Comparison of ENCODE assay signal across 8 mouse cellular contexts in the genomic region with DNA sequence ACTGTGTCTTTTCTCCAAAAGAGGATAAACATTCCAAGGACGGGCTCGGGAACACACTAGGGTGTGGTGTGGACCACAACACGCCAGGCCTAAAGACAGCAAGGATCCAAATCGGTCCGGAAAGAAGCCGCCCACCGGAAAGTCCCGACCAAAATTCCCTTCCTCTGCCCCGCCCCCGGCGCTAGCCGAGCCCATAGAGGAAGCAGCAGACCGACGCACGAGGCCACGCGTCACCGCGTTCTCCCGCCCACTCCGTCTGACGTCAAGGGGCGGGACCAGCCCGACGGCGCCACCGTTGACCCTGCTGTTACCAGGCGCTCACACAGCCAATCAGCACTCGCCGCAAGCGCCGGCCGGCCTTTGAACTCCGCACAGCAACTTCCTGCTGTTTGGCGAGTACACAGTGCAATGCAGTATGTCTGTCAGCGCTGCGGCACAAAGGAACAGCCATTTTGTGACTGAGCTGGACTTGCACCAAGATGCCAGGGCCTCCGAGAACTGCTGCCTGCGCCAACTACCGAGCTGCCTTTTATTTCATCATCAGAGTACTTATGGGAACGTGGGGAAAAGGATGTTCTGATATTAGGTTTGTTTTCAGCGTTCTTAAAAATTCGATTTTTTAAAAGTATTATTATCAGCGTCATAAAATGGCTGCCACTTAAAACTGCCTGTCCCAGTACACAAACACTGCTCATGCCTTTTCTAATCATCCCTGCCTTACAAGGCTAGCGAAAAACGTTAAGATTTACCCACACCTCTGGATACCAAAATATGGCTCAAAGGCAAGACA. TPM values are rescaled to one million over a fixed set of nuclear protein-coding genes. Genes with fewer than 3 reads are reported as not detected.
DNase-seq lines count a peak whose midpoint lies in the region; ATAC-seq and TF ChIP-seq lines count a peak whose summit lies in the region.

No protein-coding gene starts in this region.

- H3K27ac ChIP-seq in ES-Bruce4 (ENCODE audit: insufficient read depth, low read length), result peak overlapping the region; percentile 90
- peak overlapping the region; percentile 94 for H3K27ac ChIP-seq in forebrain, embryonic 13.5 days
- H3K27ac ChIP-seq in neural tube, embryonic 15.5 days (replicated peaks), result peak overlapping the region; percentile 91

- H3K27me3 ChIP-seq in ES-Bruce4 (ENCODE audit: control insufficient read depth, insufficient read depth, low read length, poor library complexity, severe bottlenecking), result no peaks in the 10 kb centered on the region
- no peaks in the 10 kb centered on the region for H3K27me3 ChIP-seq in forebrain, embryonic 13.5 days
- H3K27me3 ChIP-seq in neural tube, embryonic 15.5 days (replicated peaks), result no peaks in the 10 kb centered on the region

- under 1% methylated on average over 45 of the region's 46 CpGs for WGBS in forebrain, embryonic 13.5 days
- under 1% methylated on average over 46 of the region's 46 CpGs for WGBS in neural tube, embryonic 15.5 days

- no peak for TF ChIP-seq CTCF in ES-Bruce4 (IDR thresholded peaks at IDR 0.05; ENCODE audit: low read depth, low read length)

- H3K9me3 ChIP-seq in ES-Bruce4 (replicated peaks; ENCODE audit: control insufficient read depth, insufficient read depth, low read length, poor library complexity, severe bottlenecking), result no peaks in the 10 kb centered on the region
- H3K9me3 ChIP-seq in forebrain, embryonic 13.5 days (replicated peaks), result no peaks in the 10 kb centered on the region
- no peaks in the 10 kb centered on the region for H3K9me3 ChIP-seq in neural tube, embryonic 15.5 days (replicated peaks)

- H3K9ac ChIP-seq in ES-Bruce4 (ENCODE audit: low read depth, poor library complexity, severe bottlenecking), result peak overlapping the region; percentile 85
- peak overlapping the region; percentile 73 for H3K9ac ChIP-seq in forebrain, embryonic 13.5 days
- H3K9ac ChIP-seq in neural tube, embryonic 15.5 days (replicated peaks), result peak overlapping the region; percentile 52

- no peaks in the 10 kb centered on the region for H3K4me1 ChIP-seq in ES-Bruce4 (ENCODE audit: control insufficient read depth, insufficient read depth, low read length)
- H3K4me1 ChIP-seq in forebrain, embryonic 13.5 days, result peaks cover 46% of the 10 kb centered on the region
- H3K4me1 ChIP-seq in neural tube, embryonic 15.5 days, result peaks cover 40% of the 10 kb centered on the region

- H3K4me3 ChIP-seq in ES-Bruce4 (ENCODE audit: low read depth, low read length), result peak overlapping the region; percentile 76
- peak overlapping the region; percentile 45 for H3K4me3 ChIP-seq in forebrain, embryonic 13.5 days
- H3K4me3 ChIP-seq in neural tube, embryonic 15.5 days (replicated peaks), result peak overlapping the region; percentile 44

- peak; percentile 97 for ATAC-seq in cerebellum, adult (ENCODE audit: insufficient number of reproducible peaks, low FRiP score, low TSS enrichment)
- ATAC-seq in forebrain, embryonic 13.5 days, result peak; percentile 99
- ATAC-seq in neural tube, embryonic 15.5 days (ENCODE audit: low FRiP score), result peak; percentile 98

- peak overlapping the region; percentile 73 for H3K4me2 ChIP-seq in forebrain, embryonic 13.5 days
- peak overlapping the region; percentile 65 for H3K4me2 ChIP-seq in neural tube, embryonic 15.5 days

- TF ChIP-seq POLR2A in ES-Bruce4 (IDR thresholded peaks at IDR 0.05; ENCODE audit: insufficient read depth, low read length), result peak; percentile 95

- DNase-seq in heart, postnatal 10 days, result peak; percentile 100
- peak; percentile 100 for DNase-seq in layer of hippocampus, adult 11-12 months (ENCODE audit: low spot score)
- peak; percentile 100 for DNase-seq in lung, adult 18-20 months
- peak; percentile 100 for DNase-seq in testis, postnatal 14 days (ENCODE audit: low spot score)

- peak; percentile 64; the same call in 1 of the 2 replicates for TF ChIP-seq EP300 in ES-Bruce4 (IDR thresholded peaks at IDR 0.05; ENCODE audit: insufficient read depth, low read depth, low read length)

- peaks cover 7% of the 10 kb centered on the region for H3K36me3 ChIP-seq in ES-Bruce4 (ENCODE audit: control insufficient read depth, insufficient read depth, low read length, poor library complexity, severe bottlenecking)
- H3K36me3 ChIP-seq in forebrain, embryonic 13.5 days (ENCODE audit: poor library complexity, severe bottlenecking), result no peaks in the 10 kb centered on the region
- no peaks in the 10 kb centered on the region for H3K36me3 ChIP-seq in neural tube, embryonic 15.5 days

- intact Hi-C loops in heart, postnatal 10 days (cut with DNase I), result loop anchor here (1.0 kb wide), 2 partner anchors 19 to 80 kb away; no protein-coding TSS in a partner anchor

RNA-seq across cellular contexts. Expression of gene Chd2, which starts 3.8 kb away (rescaled TPM):
- polyA plus RNA-seq in ES-Bruce4 (2011; ENCODE audit: insufficient read depth, insufficient read length, low read depth, missing spikeins), result 103 and 104 TPM in 2 replicates
- polyA plus RNA-seq in forebrain, embryonic 13.5 days (2015; fragmentation: Nextera tagmentation; extraction: Ambion mirVana), result 62.8 TPM in 2 replicates
- total RNA-seq in heart, postnatal 10 days (2021), result 10 to 100 TPM; 62.3 to 63.3 TPM
- 31.2 and 39.3 TPM in 2 replicates for polyA plus RNA-seq in neural tube, embryonic 15.5 days (2015; fragmentation: Nextera tagmentation; extraction: Ambion mirVana)

Comparison
In these comparisons a context has a peak if more than half of its experiments do, and no peak if none do; other contexts are left out.
1. Peak in every context shown above with its lines: DNase-seq, ATAC-seq, H3K4me3 ChIP-seq and H3K27ac ChIP-seq.